Mouse (Mus musculus) thymus, adult 2 months (tissue): ENCODE results near the gene Gm20388.

Experiments used
- CTCF ChIP-seq: fragments of 200-500 bp; IDR thresholded peaks from 2 replicates; pipeline ENCODE4 v1.5.1; 2012; ENCODE audit warnings: mild to moderate bottlenecking, control low read depth, low read length, moderate library complexity, borderline replicate concordance; ENCODE audit not compliant: control insufficient read depth, poor library complexity, insufficient read depth; ENCODE audit errors: extremely low read depth
- POLR2A ChIP-seq: fragments of 200-500 bp; IDR thresholded peaks from 2 replicates; pipeline ENCODE4 v1.6.1; 2012; ENCODE audit warnings: mild to moderate bottlenecking, low read length, control low read depth, moderate library complexity; ENCODE audit not compliant: control insufficient read depth, poor library complexity, insufficient read depth; ENCODE audit errors: extremely low read depth

DNA sequence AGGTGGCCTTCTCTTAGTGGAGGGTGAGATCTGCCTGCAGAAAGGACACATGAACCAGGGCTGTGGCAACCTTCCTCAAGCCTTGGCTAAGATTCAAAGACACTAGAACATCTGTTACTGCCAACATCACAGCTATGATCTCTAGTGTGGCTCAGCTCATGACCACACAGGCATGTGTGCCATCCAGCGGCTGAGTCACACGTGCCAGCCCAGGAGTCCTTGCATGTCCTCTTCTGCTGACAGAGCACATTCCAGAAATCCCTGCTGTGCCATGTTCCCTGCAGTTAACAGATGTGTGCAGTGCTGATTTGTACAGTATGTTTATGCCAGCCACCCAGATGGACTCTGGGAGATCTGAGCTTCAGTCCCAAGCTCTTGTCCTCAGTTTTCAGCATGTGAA, 4088.9 kb downstream of the Gm20388 start:
- no peak for TF ChIP-seq CTCF
- no peak for TF ChIP-seq POLR2A
